Mouse (Mus musculus) gonadal fat pad, adult 2 months (tissue): ENCODE measurements around the gene Per1. TPM values are rescaled to one million over a fixed set of nuclear protein-coding genes. Genes with fewer than 3 reads are reported as not detected.

Source experiments
- DNase-seq: peaks from one replicate; pipeline ENCODE4 v3.0.0-alpha.2; 2012; ENCODE audit warnings: low read depth
- polyA plus RNA-seq: library from polyadenylated mRNA; depleted of rRNA; stranded (reverse); fragments of >200 nt; gene quantifications from 2 replicates; pipeline ENCODE4 v1.2.3, GENCODE M21; 2012; rRNA removed

Per1 gene
- polyA plus RNA-seq, 1 experiment: 25.9 TPM

DNA sequence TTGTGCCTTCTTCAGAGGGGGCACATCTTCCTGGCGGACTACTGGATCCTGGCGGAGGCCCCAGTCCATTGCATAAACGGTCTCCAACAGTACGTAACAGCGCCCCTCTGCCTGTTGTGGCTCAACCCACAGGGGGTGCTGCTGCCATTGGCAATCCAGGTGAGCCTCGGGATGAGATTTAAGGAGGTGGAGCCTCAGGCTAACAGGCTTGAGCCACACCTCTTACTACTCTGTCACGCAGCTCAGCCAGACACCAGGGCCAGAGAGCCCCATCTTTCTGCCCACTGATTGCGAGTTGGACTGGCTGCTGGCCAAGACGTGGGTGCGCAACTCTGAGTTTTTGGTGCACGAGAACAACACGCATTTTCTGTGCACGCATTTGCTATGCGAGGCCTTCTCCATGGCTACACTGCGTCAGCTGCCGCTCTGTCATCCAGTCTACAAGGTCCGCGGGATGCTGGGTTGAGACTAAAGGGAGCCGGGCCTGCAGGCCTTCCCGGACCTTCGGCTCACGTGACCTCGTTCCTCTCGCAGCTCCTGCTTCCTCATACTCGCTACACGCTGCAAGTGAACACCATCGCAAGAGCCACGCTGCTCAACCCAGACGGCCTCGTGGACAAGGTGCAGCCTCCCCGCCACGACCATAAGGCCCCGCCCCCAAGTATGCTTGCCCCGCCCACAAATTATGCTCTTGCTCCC lies 39.1 kb downstream of the Per1 start:
- DNase-seq: no peak

DNA sequence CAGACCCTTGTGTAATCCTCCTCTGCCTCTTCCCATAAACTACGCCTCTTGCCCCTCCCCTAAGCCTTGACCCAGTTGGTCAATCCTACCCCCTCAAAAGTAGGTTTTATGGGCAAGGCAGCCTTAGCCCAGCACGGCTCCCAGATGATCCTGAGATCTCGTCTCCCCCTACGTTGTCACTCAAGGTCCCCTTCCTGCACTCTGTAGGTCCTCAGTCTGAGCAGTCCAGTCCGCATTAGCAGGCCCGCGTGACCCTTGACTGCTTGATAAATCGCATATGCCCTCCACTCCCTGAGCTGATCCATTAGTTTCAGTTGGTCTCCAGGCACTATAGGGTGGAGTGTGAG lies 39.6 kb downstream of the Per1 start:
- no peak for DNase-seq

DNA sequence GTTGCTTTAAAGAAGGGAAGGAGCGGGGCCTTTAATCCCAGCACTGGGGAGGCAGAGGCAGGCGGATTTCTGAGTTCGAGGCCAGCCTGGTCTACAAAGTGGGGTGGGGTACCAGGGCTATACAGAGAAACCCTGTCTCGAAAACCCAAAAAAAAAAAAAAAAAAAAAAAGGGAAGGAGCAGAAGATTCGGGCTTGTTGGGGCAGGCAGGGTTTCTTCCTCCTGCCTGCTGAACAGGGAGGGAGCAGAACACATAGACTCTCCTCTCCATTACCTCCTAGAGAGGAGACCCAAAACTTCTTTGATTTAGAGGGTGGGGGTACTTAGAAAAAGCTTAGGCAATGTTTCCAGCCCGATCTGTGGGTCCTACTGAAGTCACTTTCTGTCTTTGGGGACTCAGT lies 40.3 kb downstream of the Per1 start:
- DNase-seq: no peak

DNA sequence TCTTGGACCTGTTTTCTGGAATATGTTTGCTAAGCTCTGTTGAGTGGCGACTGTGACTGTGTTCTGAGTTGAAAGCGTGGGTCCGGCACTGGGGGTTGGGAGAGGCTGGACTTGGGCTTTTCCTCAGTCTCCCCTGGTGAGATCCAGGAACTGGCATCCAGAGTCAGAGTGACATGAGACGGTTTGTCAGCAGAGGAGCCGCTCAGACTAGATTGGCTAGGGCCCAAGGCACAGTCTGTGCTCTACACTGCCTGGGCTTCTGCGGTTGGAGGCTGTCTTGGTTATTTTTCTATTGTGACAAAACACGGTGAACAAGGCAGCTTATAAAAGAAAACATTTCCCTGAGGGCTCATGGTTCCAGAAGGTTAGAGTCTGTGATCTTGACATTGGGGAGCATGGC lies 52.5 kb downstream of the Per1 start:
- no peak for DNase-seq

DNA sequence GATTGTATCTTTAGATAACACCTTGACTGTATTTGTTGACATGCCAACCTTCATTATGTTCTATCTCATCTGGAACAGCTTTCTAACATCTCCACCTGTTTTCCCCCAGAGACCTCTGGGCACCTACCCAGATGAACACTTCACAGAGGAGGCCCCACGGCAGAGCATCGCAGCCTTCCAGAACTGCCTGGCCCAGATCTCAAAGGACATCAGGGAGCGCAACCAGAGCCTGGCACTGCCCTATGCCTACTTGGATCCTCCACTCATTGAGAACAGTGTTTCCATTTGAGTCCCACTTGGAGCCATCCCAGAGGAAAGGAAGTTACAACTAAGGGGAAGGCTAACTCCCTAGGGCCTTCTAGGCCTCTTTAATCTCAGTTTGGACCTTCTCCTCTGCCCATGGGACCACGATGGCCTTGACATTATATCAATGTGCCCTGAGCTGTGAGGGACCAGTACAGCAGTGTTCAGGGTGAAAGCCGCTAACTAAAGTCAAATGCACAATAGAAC lies 53.5 kb downstream of the Per1 start:
- no peak for DNase-seq

DNA sequence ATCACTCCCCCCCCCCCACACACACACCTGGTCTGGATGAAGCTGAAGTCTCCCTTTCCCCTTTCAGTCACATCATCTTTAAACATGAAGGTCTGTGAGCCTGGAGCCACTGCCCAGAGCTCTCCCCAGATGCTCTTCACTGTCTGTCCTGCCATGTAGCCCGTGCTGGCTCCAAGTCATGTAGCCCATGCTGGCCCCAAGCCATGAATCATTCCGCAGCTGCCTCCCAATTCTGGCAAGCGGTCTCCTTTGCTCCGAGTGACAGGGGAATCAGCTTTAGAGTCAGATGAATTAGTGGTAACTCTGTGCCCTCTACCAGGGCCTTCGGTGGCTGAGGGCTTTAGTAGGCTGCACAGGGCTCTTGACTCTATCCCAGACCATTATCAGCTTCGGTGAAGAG lies 54.7 kb downstream of the Per1 start:
- DNase-seq: no peak

DNA sequence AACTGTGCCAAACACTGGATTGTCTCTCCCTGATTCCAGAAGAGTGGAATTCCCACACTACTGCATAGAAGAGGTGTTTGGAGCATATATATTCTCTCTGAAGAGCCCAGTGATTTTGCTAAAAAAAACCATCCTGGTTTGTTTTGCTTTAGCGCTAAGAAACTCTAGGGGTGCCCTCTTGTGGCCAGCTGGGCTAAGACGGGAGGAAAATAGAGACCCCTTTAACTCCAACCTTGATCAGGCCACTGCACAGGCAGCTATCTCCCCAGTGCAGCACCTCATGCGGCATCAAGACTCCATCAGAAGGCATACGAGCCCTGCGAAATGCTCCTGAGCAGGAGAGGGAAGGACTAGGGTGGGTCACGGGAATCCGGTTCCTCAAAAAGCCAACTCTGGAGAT lies 55.4 kb downstream of the Per1 start:
- no peak for DNase-seq

DNA sequence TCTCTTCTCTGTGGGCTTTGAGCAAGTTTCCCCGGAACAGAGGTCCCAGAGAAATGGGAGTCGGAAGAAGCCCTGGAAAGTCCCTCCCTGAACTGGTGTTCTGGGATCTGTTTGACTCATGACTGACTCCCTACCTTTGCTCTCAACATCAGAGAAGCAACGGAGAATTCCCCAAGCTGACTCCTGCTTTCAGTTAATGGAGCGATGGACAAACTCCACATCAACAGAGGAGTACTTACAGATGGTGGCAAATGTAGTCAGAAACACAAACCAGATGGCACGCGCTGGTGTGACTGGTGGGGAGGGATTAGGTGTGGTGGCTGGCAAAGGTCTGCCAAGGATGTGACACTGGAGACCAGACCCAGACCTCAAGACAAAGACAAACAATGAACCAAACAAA lies 56.0 kb downstream of the Per1 start:
- DNase-seq: no peak

DNA sequence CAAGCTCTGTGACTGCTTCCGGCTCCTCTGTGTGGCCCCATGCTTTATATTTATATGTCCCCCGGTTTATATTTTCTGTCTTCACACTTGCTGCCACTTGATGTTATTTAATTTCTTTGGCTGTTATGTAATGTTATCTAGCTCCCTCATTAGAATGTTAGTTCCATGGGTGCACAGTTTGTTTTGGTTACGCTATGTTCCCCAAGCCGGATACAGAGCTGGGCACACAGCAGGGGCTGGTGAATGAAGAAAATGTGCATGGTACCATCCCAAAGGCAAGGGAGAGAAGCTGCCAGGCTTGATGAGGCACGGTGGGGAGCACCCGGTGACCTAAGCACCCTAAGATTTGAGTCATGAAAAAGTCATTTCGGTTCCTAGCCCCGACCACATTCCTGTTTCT lies 58.8 kb downstream of the Per1 start:
- DNase-seq: no peak

DNA sequence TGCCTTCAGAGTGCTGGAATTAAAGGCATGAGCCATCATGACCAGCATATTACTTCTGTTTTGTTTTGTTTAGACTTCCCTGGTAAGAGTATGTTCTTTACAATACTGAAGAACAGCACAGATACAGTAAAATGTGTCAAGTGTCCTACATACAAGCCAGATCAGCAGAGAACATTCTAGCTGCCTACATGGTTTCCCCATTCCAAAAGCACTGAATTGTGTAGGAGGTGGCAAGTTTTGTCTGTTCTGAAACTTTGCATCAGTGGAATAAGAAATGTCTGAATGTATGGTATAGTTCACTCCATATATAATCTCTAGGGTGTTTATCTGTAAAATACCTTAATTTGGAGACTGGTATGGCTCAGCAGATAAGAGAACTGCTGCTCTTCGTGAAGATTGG lies 60.3 kb downstream of the Per1 start:
- DNase-seq: no peak

DNA sequence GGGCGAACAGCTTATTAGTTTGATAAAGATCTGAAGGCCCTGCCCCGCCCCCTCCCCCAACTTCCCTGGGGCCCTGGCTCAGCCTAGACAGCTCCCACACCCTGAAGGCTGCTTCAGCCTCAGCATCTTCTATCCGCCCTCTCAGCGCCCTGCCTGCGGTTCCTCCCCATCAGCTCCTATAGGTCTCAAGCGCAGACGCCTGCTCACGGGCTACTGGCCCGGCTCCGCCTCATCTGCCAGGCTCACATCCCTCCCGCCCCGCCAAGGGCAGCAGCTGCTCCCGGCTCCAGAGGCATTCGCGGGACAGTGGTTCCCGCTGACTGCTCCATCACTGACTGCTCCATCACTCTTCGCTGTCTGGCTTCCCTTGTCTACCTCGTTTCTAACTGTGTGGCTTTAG lies 61.8 kb downstream of the Per1 start, which contains the start of gene Alox12b:
Alox12b (plus strand) TSS at position 190 of the 400 bp plus-strand sequence.
- no peak for DNase-seq

Other genes starting within 250 kb of the Per1 start
- 63.6 and 82.3 TPM in 2 replicates for gene Ndel1, start 223.4 kb upstream of the Per1 start, polyA plus RNA-seq
- 0.06 and 0.11 TPM in 2 replicates for gene Rnf222, start 206.7 kb upstream of the Per1 start, polyA plus RNA-seq
- gene Rpl26, start 193.6 kb upstream of the Per1 start, polyA plus RNA-seq: 2,037 and 2,313 TPM in 2 replicates
- 1.7 and 1.8 TPM in 2 replicates for gene Odf4, start 168.1 kb upstream of the Per1 start, polyA plus RNA-seq
- 32.3 and 33.0 TPM in 2 replicates for gene Arhgef15, start 137.7 kb upstream of the Per1 start, polyA plus RNA-seq
- gene Slc25a35, start 127.1 kb upstream of the Per1 start, polyA plus RNA-seq: 69.9 and 77.5 TPM in 2 replicates
- 31.1 and 40.2 TPM in 2 replicates for gene Rangrf, start 120.0 kb upstream of the Per1 start, polyA plus RNA-seq
- gene Pfas, start 86.8 kb upstream of the Per1 start, polyA plus RNA-seq: 16.2 and 17.7 TPM in 2 replicates
- gene Ctc1, start 79.3 kb upstream of the Per1 start, polyA plus RNA-seq: 38.6 and 39.8 TPM in 2 replicates
- 3.1 and 5.1 TPM in 2 replicates for gene Aurkb, start 49.6 kb upstream of the Per1 start, polyA plus RNA-seq
- 18.4 and 23.5 TPM in 2 replicates for gene Borcs6, start 35.5 kb upstream of the Per1 start, polyA plus RNA-seq
- gene Tmem107, start 24.4 kb upstream of the Per1 start, polyA plus RNA-seq: 33.2 and 40.1 TPM in 2 replicates
- gene Vamp2, start 6.7 kb upstream of the Per1 start, polyA plus RNA-seq: 97.7 and 139 TPM in 2 replicates
- 0.11 and 0.24 TPM in 2 replicates for gene Hes7, start 25.2 kb downstream of the Per1 start, polyA plus RNA-seq
- gene 9130213A22Rik, start 27.4 kb downstream of the Per1 start, polyA plus RNA-seq: 1.2 TPM in 2 replicates
- 4.9 and 5.6 TPM in 2 replicates for gene Aloxe3, start 30.7 kb downstream of the Per1 start, polyA plus RNA-seq
- gene Alox12b, start 61.8 kb downstream of the Per1 start, polyA plus RNA-seq: not detected in 2 replicates
- gene Alox8, start 102.6 kb downstream of the Per1 start, polyA plus RNA-seq: not detected in 2 replicates
- gene Gucy2e, start 141.8 kb downstream of the Per1 start, polyA plus RNA-seq: 0.04 and 0.05 TPM in 2 replicates
- gene Cntrob, start 228.6 kb downstream of the Per1 start, polyA plus RNA-seq: 6.8 and 7.0 TPM in 2 replicates
- 66.2 and 80.4 TPM in 2 replicates for gene Trappc1, start 228.8 kb downstream of the Per1 start, polyA plus RNA-seq
- gene Kcnab3, start 231.0 kb downstream of the Per1 start, polyA plus RNA-seq: 0.76 and 0.94 TPM in 2 replicates
- 0.66 and 1.5 TPM in 2 replicates for gene Rnf227, start 245.2 kb downstream of the Per1 start, polyA plus RNA-seq